Mouse (Mus musculus): ENCODE results near the gene Ttc9. TPM values are rescaled to one million over a fixed set of nuclear protein-coding genes. Genes with fewer than 3 reads are reported as not detected.

Gene Ttc9
- polyA plus RNA-seq, 1 experiment: 0.93 TPM

DNA sequence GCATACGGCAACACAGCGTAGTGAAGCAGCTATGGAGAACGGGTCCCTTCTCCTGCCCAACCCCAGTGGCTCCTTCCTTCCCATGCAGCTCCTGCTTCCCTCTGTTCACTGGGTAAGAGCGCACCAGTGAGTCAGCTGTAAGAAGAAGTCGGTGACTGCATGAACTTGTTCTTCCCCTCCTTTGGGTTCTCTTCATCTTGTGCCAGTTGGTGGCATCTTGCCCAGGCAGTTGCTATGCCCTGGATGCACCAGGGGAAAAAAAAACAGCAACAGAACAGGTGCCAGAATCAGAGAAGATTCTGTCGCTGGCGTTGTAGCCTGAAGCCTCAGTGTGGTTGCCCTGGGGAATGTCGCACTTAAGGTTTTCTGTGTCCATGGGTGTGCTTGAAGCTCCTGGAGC is 22.3 kb downstream of the Ttc9 start:
- 85% methylated on average over 8 of the region's 8 CpGs for WGBS

DNA sequence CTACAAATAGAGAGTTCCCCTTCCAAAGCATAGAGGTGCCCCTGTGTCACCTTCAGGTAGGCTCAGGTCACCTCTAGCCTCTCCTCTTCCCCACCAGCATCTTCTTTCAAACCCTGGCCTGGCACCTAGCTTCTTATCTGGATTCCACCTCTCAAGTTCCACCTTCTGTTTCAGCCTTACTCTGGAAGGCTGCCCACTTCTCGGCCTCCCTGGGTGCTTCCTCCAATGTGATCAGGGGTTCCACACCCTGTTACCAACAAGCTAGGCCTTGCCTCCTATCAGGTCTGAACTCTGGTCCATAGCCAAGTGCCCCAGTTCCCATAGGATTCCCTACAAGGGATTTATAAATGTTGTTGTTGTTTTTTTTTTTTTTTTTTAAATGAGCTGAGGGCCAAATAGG is 26.3 kb downstream of the Ttc9 start:
- WGBS: 36% methylated on average over 1 of the region's 1 CpGs
- no peak for DNase-seq (ENCODE audit: low read depth, low spot score)

More for the DNA sequence above, 22.3 kb downstream of the Ttc9 start:
- DNase-seq (ENCODE audit: low read depth, low spot score): no peak

DNA sequence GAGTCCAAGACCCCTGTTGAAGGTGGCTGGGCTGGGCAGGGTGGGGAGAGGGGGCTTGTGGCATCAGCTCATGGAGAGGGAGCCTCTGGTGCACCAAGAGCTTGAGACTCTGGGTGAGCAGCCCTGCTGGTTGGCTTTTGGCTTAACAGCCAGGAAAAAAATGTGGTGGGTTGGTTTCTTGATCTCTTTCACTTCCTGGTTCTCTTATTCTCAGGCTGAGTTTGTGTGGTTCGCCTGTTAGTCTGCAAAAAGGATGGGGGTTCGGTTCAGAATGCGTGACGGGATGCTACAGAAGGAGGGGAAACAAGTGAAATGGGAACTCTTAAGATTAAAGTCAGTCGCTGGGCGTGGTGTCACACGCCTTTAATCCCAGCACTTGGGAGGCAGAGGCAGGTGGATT is 27.0 kb downstream of the Ttc9 start:
- 88% methylated on average over 7 of the region's 7 CpGs for WGBS
- no peak for DNase-seq (ENCODE audit: low read depth, low spot score)

DNA sequence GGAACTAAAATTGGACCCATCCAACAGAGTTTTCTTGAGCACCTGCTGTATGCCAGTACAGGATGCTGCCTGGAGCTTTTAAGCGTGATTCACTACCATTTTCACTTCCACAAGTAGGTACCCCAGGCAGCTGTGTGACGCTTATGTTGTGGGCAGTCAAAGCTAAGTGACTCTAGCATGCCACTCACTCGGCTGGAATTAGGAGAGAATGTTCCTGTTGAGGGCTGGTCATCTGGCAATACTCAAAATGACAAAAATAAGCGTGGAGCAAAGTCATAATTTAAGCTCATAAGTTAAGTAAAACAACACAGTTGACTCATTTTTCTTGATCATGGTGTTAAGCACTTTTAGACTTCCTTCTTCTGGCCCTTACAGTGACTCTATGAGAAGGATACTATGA is 31.0 kb downstream of the Ttc9 start:
- WGBS: 78% methylated on average over 4 of the region's 4 CpGs
- DNase-seq (ENCODE audit: low read depth, low spot score): no peak

DNA sequence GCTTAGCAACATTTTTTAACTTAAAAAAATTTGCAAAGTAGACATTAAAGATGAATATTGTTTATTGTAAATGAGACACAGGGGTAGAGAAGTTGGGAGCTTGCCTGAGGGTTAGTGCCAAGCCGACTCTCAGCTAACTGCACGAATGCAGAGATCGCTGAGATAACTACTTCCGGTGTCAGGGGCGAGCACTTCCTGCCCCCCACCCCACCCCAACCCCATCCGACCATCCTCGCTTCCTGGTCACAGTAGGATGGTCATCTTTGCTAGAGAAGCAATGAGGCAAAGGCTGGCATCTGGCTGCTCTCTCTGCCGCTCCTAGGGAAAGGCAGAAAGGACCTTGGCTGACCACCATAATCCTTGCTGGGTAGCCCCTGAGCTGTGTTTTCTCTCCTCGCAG is 32.1 kb downstream of the Ttc9 start:
- DNase-seq (ENCODE audit: low read depth, low spot score): no peak
- WGBS: 77% methylated on average over 9 of the region's 9 CpGs

DNA sequence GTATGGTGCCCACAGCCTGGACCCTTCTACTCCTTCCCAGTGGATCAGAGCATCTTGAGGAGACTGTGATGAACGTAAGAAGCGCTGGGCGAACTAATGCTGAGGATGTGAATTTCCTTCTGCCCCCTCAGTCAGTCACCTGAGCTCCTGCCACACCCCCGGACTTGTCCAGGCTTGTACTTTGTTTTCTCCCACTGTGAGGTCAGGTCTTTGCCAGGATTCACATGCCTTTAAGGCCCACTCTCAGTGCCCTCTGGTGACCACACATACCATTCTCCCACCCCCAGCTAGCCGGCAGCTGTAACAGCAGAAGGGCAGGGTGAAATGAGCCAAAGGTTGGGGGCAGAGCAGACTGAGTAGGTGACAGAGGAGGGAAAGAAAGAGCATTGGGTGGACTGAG is 32.9 kb downstream of the Ttc9 start:
- WGBS: 74% methylated on average over 5 of the region's 5 CpGs
- no peak for DNase-seq (ENCODE audit: low read depth, low spot score)

DNA sequence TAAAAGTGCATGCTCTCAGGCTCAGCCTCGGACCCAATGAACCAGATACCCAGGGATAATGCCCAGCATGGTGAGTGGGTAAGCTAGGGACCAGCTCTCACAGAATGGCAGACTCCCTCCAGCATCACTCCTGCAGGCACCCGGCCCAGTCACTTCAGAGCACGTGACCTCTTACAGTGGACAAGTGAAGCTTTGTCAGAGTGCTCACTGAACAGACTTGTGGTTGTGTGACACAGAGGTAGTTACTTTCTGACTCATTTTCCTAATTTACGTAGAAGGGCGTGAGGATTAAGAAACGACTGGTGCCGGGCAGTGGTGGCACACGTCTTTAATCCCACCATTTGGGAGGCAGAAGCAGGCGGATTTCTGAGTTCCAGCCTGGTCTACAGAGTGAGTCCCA is 37.4 kb downstream of the Ttc9 start:
- no peak for DNase-seq (ENCODE audit: low read depth, low spot score)
- 79% methylated on average over 9 of the region's 9 CpGs for WGBS

DNA sequence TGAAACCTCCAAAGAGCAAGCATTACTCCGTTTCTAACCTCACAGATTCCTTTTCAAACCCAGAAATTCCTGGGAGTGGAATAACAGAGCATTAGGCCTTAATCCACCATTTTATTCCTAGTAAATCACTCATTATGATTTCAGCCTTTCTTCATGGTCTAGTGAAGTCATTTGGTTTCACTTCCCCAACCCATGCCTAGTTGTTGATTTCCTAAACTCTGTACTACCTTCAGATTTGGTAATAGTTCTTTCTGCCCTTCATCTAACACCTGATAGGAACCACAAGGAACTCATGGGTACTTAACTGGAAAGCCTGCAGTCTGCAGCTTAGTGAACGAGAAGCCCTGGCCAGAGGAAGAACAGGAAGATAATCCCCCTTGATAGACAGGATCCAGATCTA is 44.5 kb downstream of the Ttc9 start:
- 61% methylated on average over 2 of the region's 2 CpGs for WGBS
- no peak for DNase-seq (ENCODE audit: low read depth, low spot score)

DNA sequence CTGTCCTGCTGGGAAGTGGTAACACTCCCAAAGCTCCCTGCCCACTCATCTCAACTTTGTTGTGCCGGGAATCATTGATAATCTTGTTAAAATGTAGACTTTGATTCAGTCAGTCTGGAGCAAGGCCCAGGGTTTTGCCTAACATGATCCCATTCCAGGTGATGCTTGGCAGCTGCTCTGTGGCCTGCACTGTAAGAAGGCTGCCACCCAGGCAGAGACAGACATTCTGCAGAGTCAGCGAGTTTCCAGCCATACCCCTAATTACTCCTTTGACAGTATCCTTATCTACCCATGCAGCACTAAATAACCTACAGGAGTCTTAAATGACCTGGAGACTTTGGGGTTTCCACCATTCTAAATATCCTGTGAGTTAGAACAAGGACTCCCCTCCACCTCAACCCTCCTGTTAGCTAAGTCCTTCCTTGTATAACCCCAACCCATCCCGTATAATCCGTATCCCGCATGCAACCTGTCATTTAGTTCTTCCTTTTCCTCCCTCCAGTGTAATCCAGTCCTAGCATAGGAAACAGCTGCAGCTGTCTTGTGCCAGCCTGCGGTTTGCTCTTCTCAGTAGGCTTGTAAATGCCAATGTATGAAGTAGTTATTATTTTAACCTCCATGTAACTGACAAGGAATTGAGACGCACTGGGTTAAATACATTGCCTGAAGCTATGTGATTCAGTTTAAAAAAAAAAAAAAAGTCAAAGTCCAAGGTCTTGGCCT is 48.9 kb downstream of the Ttc9 start:
- no peak for DNase-seq (ENCODE audit: low read depth, low spot score)
- 44% methylated on average over 7 of the region's 7 CpGs for WGBS

DNA sequence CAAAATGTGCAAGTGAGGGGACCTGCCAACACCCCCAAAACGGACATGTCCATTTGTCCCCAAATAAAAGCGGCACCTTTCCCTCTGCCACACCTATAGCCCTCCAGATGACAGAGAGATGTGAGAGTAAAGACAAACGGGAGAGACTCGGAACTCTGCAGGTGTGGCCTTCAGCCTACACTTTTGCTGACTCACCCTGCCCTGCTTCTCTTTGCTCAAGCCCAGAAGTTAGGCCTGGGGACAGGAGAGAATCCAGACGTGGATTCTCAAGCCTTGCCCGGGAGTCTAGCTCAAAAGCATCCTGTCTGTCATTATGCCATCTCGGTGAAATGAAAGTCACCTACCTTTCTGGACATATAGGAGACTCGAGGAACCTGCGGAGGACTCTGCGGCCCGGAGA is 52.3 kb downstream of the Ttc9 start:
- 54% methylated on average over 11 of the region's 11 CpGs for WGBS
- DNase-seq (ENCODE audit: low read depth, low spot score): no peak

DNA sequence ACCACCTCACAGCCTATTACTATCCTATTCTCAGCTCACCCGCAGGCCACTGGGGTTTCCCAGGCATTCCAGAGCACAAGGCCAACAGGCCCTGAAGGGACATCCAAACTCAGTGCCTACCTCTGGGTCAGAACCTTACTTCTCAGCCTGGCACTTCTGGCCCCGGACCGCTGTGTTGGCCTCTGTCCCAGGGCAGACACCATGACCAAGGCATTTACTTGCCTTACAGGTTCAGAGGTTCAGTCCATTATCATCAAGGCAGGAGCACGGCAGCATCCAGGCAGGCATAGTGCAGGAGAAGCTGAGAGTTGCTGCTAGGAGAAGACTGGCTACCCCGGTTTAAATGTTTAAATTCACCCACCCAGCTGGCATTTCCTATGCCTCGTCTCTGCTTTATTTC is 53.0 kb downstream of the Ttc9 start:
- no peak for DNase-seq (ENCODE audit: low read depth, low spot score)
- WGBS: 86% methylated on average over 6 of the region's 6 CpGs

DNA sequence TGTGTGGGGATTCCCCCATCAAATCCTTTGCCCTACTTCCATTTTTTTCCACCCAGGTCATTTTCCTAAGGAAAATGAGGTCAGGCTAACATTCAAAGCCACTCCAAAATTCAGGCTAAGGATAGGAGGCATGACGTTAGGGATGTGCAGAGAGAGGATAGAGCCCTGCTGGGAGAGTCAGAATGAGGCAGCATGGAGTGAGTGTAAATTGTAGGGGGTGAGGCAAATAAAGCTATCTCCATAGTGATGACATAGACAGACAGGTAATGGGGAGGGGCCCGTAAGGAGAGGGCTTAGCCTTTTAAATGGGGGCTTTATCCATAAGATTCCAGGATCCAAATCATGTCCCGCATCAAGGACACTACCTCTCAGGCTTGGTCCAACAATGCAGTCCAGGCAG is 54.9 kb downstream of the Ttc9 start:
- DNase-seq (ENCODE audit: low read depth, low spot score): no peak
- WGBS: 63% methylated on average over 3 of the region's 3 CpGs

DNA sequence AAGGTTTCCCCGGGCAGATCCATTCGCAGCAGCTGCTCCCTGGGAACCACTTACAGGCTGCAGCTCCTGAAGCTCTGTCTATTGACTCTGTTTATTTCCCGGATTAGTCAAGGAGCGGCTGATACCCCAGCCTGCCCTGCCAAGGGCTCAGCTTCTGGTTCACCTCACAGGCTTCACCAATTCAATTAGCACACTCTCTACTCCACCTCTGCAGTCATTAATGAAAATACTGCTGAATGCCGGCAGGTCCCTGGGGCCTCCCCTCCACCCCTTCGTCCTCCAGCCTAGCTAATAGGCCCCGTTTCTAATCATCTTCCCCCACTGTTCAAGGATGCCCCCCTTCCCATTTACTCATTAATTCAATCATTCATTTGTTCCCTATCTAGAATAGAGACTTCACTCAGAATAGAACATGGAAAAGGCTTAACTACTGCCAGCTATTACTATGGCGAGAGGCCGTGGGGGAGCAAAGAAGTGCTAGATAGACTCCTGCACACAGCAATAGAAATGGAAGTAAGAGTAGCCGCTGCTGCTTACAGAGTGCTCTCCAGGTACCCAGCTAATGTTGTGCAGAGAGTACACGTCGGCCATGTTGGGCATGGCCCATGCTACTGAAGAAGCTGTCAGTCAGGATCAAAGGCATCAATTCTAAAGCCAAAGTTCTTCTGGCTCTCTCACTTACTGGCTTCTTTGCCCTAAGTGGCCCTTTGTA is 55.5 kb downstream of the Ttc9 start:
- no peak for DNase-seq (ENCODE audit: low read depth, low spot score)

DNA sequence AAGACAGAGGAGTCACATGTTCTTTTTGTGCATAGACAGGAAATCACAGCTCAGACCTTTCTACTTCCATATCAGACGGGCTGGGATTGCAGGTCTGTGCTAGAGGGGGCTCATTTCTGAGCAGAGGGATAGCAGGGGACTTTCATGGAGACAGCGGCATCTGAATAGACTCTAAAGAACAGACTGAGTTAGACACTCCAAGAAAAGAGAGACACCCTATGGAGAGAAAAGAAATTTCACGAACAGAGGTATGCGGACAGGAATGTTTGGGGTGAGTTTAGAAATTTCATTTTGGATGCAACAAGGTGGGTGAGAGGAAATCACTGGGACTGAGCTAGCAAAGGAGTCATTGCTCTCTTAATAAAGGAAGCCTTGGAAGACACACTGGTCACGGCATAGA is 56.8 kb downstream of the Ttc9 start:
- DNase-seq (ENCODE audit: low read depth, low spot score): no peak
- WGBS: 83% methylated on average over 5 of the region's 5 CpGs

More for the DNA sequence above, 55.5 kb downstream of the Ttc9 start:
- whole genome bisulfite sequencing: 55% methylated on average over 12 of the region's 12 CpGs

DNA sequence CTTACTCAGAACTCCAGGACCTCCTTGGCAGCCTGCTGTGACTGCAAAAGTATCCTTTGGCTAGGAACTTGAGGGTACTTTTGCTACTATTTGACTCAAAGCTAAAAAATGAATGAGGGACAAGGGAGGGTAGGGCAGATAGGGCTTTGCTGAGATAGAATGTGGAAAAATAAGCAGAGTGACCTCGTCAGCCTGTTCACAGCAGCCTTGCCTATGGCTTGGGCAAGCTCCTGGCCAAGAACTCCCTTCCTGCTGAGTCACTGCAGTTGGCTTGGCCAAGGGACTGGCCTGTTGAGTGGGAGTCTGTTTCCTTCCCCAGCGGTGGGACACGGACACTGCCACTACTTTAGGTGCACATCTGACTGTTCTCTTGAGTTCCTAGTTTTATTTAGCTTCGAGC is 57.5 kb downstream of the Ttc9 start:
- 74% methylated on average over 4 of the region's 4 CpGs for WGBS
- DNase-seq (ENCODE audit: low read depth, low spot score): no peak

DNA sequence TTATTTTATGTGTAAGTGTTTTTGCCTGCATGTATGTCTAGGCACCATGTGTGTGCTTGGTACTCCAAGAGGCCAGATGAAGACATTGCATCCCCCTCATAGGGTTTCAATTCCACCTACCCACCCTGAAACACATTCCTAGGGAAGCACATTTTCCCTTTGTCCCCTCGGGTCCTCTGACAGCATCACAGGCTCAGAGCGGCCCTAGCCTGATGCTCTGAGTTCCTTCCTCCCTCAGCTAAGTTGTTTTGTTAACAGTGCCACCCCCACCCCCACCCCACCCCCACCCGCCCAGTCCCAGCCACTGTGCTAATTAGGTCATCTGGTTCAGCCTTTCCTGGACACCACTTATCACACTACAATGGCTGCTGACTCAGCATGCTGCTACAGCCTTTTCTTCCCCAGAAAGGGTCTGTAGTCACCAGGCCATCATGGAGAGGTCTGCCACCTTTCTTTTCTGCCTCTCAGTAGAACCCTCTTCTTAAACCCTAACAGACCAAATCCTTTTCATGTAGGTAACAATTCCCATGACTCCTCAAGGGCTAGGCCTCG is 58.5 kb downstream of the Ttc9 start:
- 61% methylated on average over 4 of the region's 4 CpGs for WGBS
- DNase-seq (ENCODE audit: low read depth, low spot score): no peak

DNA sequence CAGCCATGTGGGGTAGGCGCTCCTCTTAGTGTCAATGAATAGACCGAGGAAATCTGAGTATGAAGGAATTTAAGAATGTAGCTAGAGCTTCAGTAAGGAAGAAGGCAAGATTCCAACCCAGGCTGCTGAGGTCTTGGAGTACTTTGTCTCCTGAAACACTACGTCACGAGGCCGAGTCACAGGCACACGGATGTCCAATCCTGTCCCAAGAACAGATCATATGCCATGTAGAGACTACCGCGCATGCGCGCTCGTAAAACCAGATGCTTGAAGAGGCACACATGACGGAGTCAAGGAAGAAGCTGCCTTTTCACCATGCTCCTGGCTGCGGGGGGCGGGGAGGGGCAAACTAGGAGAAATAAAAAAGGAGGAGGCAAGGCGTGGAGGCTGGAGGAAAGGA is 59.1 kb downstream of the Ttc9 start:
- WGBS: 82% methylated on average over 15 of the region's 15 CpGs
- DNase-seq (ENCODE audit: low read depth, low spot score): no peak

DNA sequence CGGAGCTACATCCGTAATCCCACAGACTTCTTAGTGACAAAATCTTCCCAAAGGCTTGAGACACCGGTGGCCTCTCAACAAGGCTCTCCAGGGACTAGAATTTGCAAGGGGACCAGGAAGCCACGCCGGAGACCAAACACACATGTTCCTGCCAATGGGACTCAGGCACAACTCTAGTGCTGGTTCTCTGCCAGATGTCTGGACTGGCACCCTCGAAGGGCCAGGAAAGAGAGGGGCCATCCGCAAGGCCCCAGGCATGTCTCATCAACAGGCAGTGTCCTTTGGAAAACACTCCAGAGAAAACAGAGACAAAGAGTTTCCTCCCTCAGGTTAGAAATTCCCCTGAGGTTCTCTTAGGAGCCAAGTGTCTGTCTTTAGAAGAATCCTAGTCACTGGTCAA is 59.7 kb downstream of the Ttc9 start:
- WGBS: 68% methylated on average over 7 of the region's 7 CpGs
- DNase-seq (ENCODE audit: low read depth, low spot score): no peak

DNA sequence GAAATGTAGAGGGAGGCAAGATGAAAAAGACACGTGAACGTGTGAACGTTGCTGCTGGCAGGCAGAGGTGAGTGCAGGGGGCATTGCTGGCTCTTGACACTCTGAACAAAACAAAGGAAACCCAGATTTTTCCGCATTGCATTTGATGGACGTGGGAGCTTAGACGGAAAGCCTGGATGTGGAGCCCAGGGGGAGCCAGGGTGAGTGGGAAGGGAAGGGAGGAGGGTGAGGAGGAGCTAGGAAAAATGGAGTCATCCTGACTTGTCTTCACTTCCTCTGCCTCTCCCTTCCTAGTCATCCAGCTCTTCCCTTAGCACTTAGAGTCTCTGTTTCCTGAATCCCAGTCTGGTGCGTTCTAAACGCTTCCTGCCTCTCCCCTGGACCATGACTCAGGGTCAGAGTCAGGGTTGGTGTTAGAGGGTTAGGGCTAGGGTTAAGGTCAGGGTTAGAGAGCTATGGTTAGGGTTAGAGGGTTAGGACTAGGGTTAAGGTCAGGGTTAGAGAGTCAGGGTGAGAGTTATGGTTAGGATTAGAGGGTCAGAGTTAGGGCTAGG is 60.2 kb downstream of the Ttc9 start:
- 44% methylated on average over 8 of the region's 8 CpGs for WGBS
- DNase-seq (ENCODE audit: low read depth, low spot score): no peak

DNA sequence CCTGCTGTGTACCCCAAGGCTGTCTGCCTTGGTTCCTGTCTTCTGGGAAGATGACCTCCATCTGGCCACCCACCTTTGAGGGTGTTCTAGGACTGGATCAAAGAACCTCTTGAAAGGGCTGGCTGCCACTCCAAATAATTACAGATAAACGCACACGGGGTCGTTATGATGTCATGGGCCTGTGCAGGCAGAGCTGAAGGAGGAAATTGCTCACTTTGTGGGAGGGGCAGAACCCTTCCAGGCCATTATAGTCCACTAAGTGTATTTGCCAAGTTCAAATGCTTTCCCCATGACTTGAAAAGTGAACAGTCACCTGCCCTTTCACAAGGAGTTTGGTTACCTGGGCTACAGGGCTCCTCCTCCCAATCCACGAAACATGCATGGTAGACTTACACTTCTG is 67.0 kb downstream of the Ttc9 start:
- WGBS: 10% methylated on average over 4 of the region's 4 CpGs
- DNase-seq (ENCODE audit: low read depth, low spot score): no peak

DNA sequence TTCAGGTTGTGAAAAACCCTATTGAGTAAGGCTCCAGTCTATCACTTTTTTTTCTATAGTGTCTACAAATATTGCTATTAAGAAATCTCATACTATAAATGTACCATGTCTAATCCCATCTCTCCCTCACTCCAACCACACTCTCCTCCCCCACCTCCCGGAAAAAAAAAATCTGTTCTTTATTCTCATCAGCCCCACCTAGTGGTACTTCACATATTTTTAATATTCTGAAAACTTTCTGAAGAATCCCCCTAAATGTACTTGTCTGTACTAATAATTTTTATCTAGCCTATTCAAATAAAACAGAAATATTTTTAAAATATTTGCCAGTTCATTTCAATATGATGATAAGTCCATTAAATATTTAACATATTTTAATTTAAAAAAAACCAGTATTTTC is 71.9 kb downstream of the Ttc9 start:
- WGBS: 5% methylated on average over 1 of the region's 1 CpGs
- DNase-seq (ENCODE audit: low read depth, low spot score): no peak
